Mouse (Mus musculus) liver, embryonic 12.5 days (tissue): ENCODE measurements around the gene Olfr1427. TPM values are rescaled to one million over a fixed set of nuclear protein-coding genes. Genes with fewer than 3 reads are reported as not detected.
"Not testable (repeated sequence)": the region's sequence is repeated elsewhere in the genome, so short reads cannot be mapped to it uniquely, and the experiment has no call there.

Source experiments
- ATAC-seq: fragments of 200-750 bp; cut with Nextera tagmentation; 2 replicates; pipeline ENCODE4 v1.8.0; 2017; ENCODE audit warnings: moderate number of reproducible peaks, mild to moderate bottlenecking, moderate library complexity
- H3K27ac ChIP-seq: fragments of 300-500 bp; sonication (generic); 2 replicates; pipeline ENCODE4 v1.5.1; 2016; ENCODE audit warnings: mild to moderate bottlenecking
- H3K27me3 ChIP-seq: fragments of 300-500 bp; sonication (generic); replicated peaks from 2 replicates; pipeline ENCODE4 v1.6.1; 2016; ENCODE audit warnings: mild to moderate bottlenecking, moderate library complexity
- H3K36me3 ChIP-seq: fragments of 300-500 bp; sonication (generic); 2 replicates; pipeline ENCODE4 v1.6.1; 2016; ENCODE audit warnings: mild to moderate bottlenecking, moderate library complexity
- H3K4me1 ChIP-seq: fragments of 300-500 bp; sonication (generic); 2 replicates; pipeline ENCODE4 v1.6.1; 2016
- H3K4me2 ChIP-seq: fragments of 300-500 bp; sonication (generic); 2 replicates; pipeline ENCODE4 v1.6.1; 2016; ENCODE audit warnings: mild to moderate bottlenecking, moderate library complexity
- H3K4me3 ChIP-seq: fragments of 300-500 bp; sonication (generic); 2 replicates; pipeline ENCODE4 v1.5.1; 2016; ENCODE audit warnings: mild to moderate bottlenecking, moderate library complexity
- H3K9ac ChIP-seq: fragments of 300-500 bp; sonication (generic); 2 replicates; pipeline ENCODE4 v1.6.1; 2016; ENCODE audit warnings: mild to moderate bottlenecking, moderate library complexity
- H3K9me3 ChIP-seq: fragments of 300-500 bp; sonication (generic); replicated peaks from 2 replicates; pipeline ENCODE4 v1.6.1; 2016; ENCODE audit warnings: mild to moderate bottlenecking, moderate library complexity
- WGBS: fragments of 180-500 bp; shearing (Covaris S2); methylation state at CpG from one replicate; pipeline ENCODE4 v1.1.7; 2016; ENCODE audit not compliant: insufficient replicate concordance; 5-methylcytosine and 5-hydroxymethylcytosine counted together
- polyA plus RNA-seq: library from polyadenylated mRNA; unstranded; fragments of >200 nt; fragmentation: Nextera tagmentation; extraction: Ambion mirVana; gene quantifications from 2 replicates; pipeline ENCODE4 v1.2.1, GENCODE M21; 2016

Olfr1427 gene
- polyA plus RNA-seq, 1 experiment from 2014 or later, result not detected

DNA sequence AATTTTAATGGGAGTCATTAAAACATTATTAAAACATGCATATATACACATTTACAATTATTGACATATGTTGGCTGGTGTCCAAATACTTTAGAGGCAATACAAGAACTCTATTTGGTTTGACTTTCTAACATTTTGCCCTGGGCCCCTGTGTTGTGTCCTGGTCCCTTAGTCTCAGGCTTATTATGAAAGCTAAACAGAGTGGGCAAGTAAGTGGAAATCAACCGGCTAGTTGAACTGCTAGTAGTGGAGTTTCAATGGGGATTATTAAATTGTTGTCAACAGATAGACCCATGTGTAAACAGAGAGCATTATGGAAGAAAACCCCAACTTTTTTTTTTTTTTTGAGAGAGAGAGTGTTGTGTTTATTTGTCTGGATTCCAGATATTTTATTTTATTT lies 40.6 kb downstream of the Olfr1427 start, which contains the start of gene Olfr1424:
TSS of gene Olfr1424 (minus strand) at position 101 of the 400 bp plus-strand sequence.
- not testable (repeated sequence) for H3K27me3 ChIP-seq, H3K9ac ChIP-seq, H3K36me3 ChIP-seq, H3K4me1 ChIP-seq, H3K4me2 ChIP-seq, H3K4me3 ChIP-seq, H3K9me3 ChIP-seq, ATAC-seq, H3K27ac ChIP-seq
- 67% methylated on average over 1 of the region's 1 CpGs for WGBS

Other genes starting within 250 kb of the Olfr1427 start
- gene Olfr1418, start 242.3 kb downstream of the Olfr1427 start, polyA plus RNA-seq, result not detected in 2 replicates
- gene Olfr1419, start 228.2 kb downstream of the Olfr1427 start, polyA plus RNA-seq, result not detected in 2 replicates
- not detected in 2 replicates for gene Olfr1420, start 216.8 kb downstream of the Olfr1427 start, polyA plus RNA-seq
- 10.7 and 11.1 TPM in 2 replicates for gene Patl1, start 190.9 kb downstream of the Olfr1427 start, polyA plus RNA-seq
- 2.8 and 3.0 TPM in 2 replicates for gene Osbp, start 137.4 kb downstream of the Olfr1427 start, polyA plus RNA-seq
- 0.02 TPM in 1 of 2 replicates, not detected in the other for gene Olfr1423, start 62.0 kb downstream of the Olfr1427 start, polyA plus RNA-seq
- gene Olfr1424, start 40.7 kb downstream of the Olfr1427 start, polyA plus RNA-seq, result not detected in 2 replicates
- not detected in 2 replicates for gene Olfr1425, start 25.6 kb downstream of the Olfr1427 start, polyA plus RNA-seq
- not detected in 2 replicates for gene Olfr1426, start 11.3 kb downstream of the Olfr1427 start, polyA plus RNA-seq
- gene Olfr1428, start 12.6 kb upstream of the Olfr1427 start, polyA plus RNA-seq, result not detected in 2 replicates
- not detected in 2 replicates for gene Olfr76, start 19.9 kb upstream of the Olfr1427 start, polyA plus RNA-seq
- not detected in 2 replicates for gene Olfr1555-ps1, start 66.8 kb upstream of the Olfr1427 start, polyA plus RNA-seq
- not detected in 2 replicates for gene Olfr1431, start 97.3 kb upstream of the Olfr1427 start, polyA plus RNA-seq
- not detected in 2 replicates for gene Olfr1432, start 129.3 kb upstream of the Olfr1427 start, polyA plus RNA-seq
- gene Olfr262, start 138.3 kb upstream of the Olfr1427 start, polyA plus RNA-seq, result not detected in 2 replicates
- gene Olfr235, start 157.7 kb upstream of the Olfr1427 start, polyA plus RNA-seq, result not detected in 2 replicates
- not detected in 2 replicates for gene Olfr1434, start 176.5 kb upstream of the Olfr1427 start, polyA plus RNA-seq
- not detected in 2 replicates for gene Olfr1436, start 195.8 kb upstream of the Olfr1427 start, polyA plus RNA-seq
- gene Olfr1437, start 221.8 kb upstream of the Olfr1427 start, polyA plus RNA-seq, result not detected in 2 replicates
- not detected in 2 replicates for gene Olfr1438-ps1, start 232.6 kb upstream of the Olfr1427 start, polyA plus RNA-seq